Mouse (Mus musculus): Measurements from ENCODE around the gene Lcp1. TPM values are rescaled to one million over a fixed set of nuclear protein-coding genes. Genes with fewer than 3 reads are reported as not detected.

The Lcp1 gene
- polyA plus RNA-seq, 1 experiment from 2014 or later, result 40.9 TPM

DNA sequence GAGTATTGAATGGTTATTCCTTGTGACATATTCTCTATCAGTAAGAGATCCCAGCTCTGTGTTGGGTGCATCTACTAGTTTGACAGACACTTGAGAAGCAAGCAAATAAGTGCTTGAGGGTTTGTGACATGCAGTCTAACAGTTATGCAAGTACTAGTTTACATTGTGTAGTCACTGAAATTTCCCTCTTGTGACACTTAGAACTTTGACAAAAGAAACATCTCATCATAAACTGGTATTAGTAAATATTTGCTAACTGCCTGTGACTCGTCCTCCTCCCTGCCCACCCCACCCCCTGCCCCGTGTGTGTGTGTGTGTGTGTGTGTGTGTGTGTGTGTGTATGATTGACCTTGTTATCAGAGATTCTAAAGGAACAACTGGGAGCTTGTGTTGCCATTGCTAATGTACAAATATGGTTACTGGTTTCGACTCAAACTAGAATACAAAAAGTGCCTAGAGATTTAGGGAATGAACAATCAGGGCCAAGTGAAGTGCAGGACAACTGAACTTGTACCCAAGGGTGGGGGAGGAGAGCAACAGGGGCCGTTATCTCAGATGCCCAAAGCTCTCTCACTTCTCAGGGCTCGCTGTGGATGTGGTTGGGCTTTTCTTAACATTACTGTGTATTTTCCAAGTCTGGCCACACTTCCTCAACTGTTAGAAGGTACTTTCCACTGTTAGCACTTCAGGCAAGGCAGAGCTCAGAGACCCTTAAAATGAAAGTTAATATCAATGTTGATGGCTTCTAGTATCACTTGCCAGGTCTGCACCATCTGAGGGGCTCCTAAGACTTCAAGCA, 55.1 kb downstream of the Lcp1 start:
- WGBS (ENCODE audit: insufficient replicate concordance), result 6% methylated on average over 5 of the region's 5 CpGs
- Histone ChIP-seq H3K4me3 (replicated peaks) (no peak overlapping the region), H3K36me3 (replicated peaks) (no peaks in the 10 kb centered on the region), H3K27ac (replicated peaks) (peak overlapping the region; percentile 49), H3K27me3 (no peaks in the 10 kb centered on the region; the same call in 1 of the 2 replicates), H3K9ac (no peak overlapping the region), H3K4me1 (replicated peaks) (peaks cover 58% of the 10 kb centered on the region), H3K4me2 (peak overlapping the region; percentile 42), H3K9me3 (replicated peaks) (no peaks in the 10 kb centered on the region)
- ATAC-seq (ENCODE audit: insufficient read depth), result peak; percentile 53

DNA sequence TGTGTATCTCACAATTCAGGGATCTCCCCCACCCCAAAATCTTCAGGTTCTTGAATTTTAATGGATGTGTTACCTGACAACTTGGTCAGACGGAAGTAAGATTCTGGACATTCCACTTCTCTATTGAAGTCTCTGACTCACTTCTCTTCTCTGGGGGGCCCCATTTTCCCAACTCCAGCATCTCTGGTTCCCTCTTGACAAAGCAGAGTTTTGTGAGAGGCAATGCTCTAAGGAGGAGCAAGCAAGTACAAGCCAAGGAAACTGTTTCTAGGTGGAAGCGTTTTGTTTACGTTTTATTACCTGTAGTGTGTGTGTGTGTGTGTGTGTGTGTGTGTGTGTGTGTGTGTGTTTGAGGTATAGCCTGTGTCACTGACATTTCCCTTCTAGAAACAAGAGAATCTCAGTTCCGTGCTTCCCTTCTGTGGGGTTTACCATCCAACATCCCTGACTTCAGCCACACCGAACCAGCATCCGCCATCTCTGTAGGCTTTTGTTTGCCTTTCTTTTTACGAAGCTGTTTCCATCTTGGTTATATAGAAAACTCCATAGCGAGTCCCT, 56.0 kb downstream of the Lcp1 start:
- H3K36me3 ChIP-seq (replicated peaks), result no peaks in the 10 kb centered on the region
- no peaks in the 10 kb centered on the region for H3K9me3 ChIP-seq (replicated peaks)
- H3K4me2 ChIP-seq, result no peak overlapping the region; the same call in 1 of the 2 replicates
- H3K27me3 ChIP-seq, result no peaks in the 10 kb centered on the region; the same call in 1 of the 2 replicates
- peak overlapping the region; percentile 49; the same call in 1 of the 2 replicates for H3K27ac ChIP-seq (replicated peaks)
- 81% methylated on average over 8 of the region's 8 CpGs for WGBS (ENCODE audit: insufficient replicate concordance)
- no peak for ATAC-seq (ENCODE audit: insufficient read depth)
- H3K4me1 ChIP-seq (replicated peaks), result peaks cover 50% of the 10 kb centered on the region
- H3K4me3 ChIP-seq (replicated peaks), result no peak overlapping the region
- H3K9ac ChIP-seq, result no peak overlapping the region

DNA sequence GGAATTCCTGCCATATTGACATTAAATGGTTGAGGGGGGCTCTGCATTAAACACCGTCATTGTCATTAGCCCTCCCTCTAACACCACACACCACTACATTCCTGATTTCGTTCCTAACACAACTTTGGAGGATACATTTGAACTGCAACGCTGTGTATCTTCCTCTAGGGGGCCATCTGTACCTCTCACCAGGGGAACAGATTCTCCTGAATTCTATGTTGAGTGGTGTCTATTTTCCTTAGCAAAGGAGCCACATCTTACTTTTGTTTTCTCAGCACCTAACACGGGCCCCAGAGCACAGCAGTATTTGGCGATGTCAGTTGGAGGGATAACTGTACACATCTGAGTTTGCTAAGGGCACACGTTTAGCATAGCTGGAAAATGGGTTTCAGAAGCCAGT, 57.6 kb downstream of the Lcp1 start:
- WGBS (ENCODE audit: insufficient replicate concordance), result 52% methylated on average over 6 of the region's 6 CpGs
- Histone ChIP-seq H3K27me3 (no peaks in the 10 kb centered on the region; the same call in 1 of the 2 replicates), H3K27ac (replicated peaks) (no peak overlapping the region), H3K9me3 (replicated peaks) (no peaks in the 10 kb centered on the region), H3K9ac (no peak overlapping the region), H3K4me3 (replicated peaks) (no peak overlapping the region), H3K4me1 (replicated peaks) (peaks cover 39% of the 10 kb centered on the region), H3K36me3 (replicated peaks) (no peaks in the 10 kb centered on the region), H3K4me2 (no peak overlapping the region)
- ATAC-seq (ENCODE audit: insufficient read depth), result no peak

DNA sequence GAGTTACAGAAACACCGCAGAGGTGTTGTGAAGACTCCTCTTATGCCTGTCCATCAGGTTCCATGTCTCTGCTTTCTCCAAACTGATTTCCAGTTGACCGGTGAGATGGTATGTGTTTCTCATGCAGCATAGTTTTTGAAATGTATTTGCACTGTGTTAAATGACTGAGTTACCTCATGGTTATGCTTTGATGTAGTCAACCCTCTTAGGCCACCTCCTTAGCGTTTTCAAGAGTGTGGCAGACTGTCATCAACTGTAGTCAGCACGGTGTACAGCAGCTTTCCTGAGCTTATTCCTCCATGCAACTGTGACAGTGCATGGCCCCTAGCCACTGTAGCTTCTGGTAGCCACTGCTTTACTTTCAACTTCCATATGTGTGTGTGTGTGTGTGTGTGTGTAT, 58.1 kb downstream of the Lcp1 start:
- 81% methylated on average over 4 of the region's 4 CpGs for WGBS (ENCODE audit: insufficient replicate concordance)
- Histone ChIP-seq H3K4me1 (replicated peaks) (peaks cover 34% of the 10 kb centered on the region), H3K27me3 (no peaks in the 10 kb centered on the region; the same call in 1 of the 2 replicates), H3K27ac (replicated peaks) (no peak overlapping the region), H3K4me2 (no peak overlapping the region), H3K9ac (no peak overlapping the region), H3K36me3 (replicated peaks) (no peaks in the 10 kb centered on the region), H3K4me3 (replicated peaks) (no peak overlapping the region), H3K9me3 (replicated peaks) (no peaks in the 10 kb centered on the region)
- ATAC-seq (ENCODE audit: insufficient read depth), result no peak

DNA sequence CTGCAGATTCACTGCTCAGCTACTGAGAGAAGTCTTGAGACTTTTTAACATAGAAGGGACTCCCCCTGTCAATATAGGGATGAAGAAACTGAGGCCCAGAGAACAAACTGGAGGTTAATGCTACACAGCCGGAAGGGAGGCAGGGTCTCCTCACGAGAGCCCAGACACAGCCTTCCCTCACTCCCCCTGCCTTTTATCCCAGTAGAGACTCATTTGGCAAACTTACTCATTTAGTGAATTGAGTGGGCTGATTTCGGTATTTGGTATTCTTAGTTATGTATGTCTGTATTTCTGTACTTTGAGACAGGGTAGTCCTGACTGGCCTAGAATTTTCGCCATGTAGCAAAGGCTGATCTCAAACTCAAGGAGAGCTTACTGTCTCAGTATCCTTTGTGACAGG, 59.8 kb downstream of the Lcp1 start:
- H3K9ac ChIP-seq, result no peak overlapping the region
- peaks cover 25% of the 10 kb centered on the region for H3K4me1 ChIP-seq (replicated peaks)
- no peak overlapping the region for H3K27ac ChIP-seq (replicated peaks)
- WGBS (ENCODE audit: insufficient replicate concordance), result 68% methylated on average over 4 of the region's 4 CpGs
- H3K4me2 ChIP-seq, result no peak overlapping the region
- no peaks in the 10 kb centered on the region; the same call in 1 of the 2 replicates for H3K27me3 ChIP-seq
- ATAC-seq (ENCODE audit: insufficient read depth), result no peak
- H3K36me3 ChIP-seq (replicated peaks), result no peaks in the 10 kb centered on the region
- no peaks in the 10 kb centered on the region for H3K9me3 ChIP-seq (replicated peaks)
- H3K4me3 ChIP-seq (replicated peaks), result no peak overlapping the region

DNA sequence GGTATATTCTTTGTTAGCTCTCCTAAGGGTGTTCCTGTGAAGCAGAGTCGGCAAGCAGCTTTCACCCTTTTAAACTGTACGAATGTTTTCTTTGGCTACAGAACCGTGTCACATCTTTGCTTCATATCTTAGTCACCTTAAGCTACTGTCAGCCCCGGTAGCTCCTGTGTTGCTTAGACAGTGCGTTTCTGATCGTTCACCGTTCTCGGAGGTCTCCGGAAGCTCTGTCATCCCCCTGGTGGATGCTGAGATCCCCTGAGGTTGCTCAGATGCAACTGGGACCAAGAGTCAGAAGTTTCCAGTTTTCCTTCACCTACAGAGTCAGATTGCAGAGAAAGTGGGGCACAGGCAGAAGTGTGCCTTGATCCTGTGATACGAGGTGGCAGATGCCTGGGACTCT, 61.5 kb downstream of the Lcp1 start:
- Histone ChIP-seq H3K9me3 (replicated peaks) (no peaks in the 10 kb centered on the region), H3K27ac (replicated peaks) (no peak overlapping the region), H3K36me3 (replicated peaks) (no peaks in the 10 kb centered on the region), H3K4me1 (replicated peaks) (peaks cover 16% of the 10 kb centered on the region), H3K4me2 (no peak overlapping the region), H3K27me3 (no peaks in the 10 kb centered on the region; the same call in 1 of the 2 replicates), H3K9ac (no peak overlapping the region), H3K4me3 (replicated peaks) (no peak overlapping the region)
- 74% methylated on average over 10 of the region's 10 CpGs for WGBS (ENCODE audit: insufficient replicate concordance)
- ATAC-seq (ENCODE audit: insufficient read depth), result no peak

DNA sequence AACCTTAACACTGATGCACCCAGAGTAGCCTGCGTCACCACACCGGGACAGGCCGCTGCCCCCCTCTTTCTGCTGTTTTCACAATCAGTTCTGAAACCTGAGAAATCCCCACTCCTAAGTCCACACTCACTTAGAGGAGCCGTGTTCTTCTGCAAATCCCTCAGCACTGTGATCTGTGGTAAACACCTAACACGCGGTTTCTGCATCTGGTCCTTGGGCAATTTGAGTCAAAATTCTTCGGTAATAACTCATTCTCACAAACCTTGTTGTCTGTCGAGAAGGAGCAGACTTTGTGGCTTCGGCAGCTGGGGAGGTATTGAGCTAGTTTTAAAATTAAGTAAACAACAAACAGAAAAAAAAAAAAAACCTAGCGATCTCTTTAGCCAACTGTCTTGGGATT, 62.0 kb downstream of the Lcp1 start:
- Histone ChIP-seq H3K9me3 (replicated peaks) (no peaks in the 10 kb centered on the region), H3K4me3 (replicated peaks) (no peak overlapping the region), H3K4me1 (replicated peaks) (peaks cover 18% of the 10 kb centered on the region), H3K27ac (replicated peaks) (no peak overlapping the region), H3K9ac (no peak overlapping the region), H3K27me3 (no peaks in the 10 kb centered on the region; the same call in 1 of the 2 replicates), H3K4me2 (no peak overlapping the region), H3K36me3 (replicated peaks) (no peaks in the 10 kb centered on the region)
- 65% methylated on average over 10 of the region's 10 CpGs for WGBS (ENCODE audit: insufficient replicate concordance)
- ATAC-seq (ENCODE audit: insufficient read depth), result no peak

DNA sequence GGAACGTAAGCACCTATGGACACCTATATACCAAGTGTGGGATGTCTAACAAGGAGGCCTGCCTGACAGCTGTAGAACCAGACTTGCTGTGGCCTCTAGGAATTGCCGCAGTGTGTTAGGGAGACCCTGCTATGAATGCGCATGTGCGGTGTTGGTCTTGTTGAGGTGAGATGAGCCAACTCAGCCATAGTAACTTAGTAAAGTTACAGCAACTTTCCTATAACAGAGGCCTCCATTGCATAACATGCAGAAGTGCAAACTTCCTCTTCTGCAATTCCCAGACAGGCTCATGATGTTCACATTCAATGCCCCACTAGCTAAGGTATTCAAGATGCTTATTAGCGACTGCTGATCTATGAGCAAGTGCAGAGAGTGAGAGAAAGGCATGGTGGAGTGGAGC, 64.6 kb downstream of the Lcp1 start:
- 0 out of 2 replicates have a peak overlapping the region, but pooled peaks have one; percentile 5 for H3K27ac ChIP-seq (replicated peaks)
- WGBS (ENCODE audit: insufficient replicate concordance), result 65% methylated on average over 5 of the region's 5 CpGs

DNA sequence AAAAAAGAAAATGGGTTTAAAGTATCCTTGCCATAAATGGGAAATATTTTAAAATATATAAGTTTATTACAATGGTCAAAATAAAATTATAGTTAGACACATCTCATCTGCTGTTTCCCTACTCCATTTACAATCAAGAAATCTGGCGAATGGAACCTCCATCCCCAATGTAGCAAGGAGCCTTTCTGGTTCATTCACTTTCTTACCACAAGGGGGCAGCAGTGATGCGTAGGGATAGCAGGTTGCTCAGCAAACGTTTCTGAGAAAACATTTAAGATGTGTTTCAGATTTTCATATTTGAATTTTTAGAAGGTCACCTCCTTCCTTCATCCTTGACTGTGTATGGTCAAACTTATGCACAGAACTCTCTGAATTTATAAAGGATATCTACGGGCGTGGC, 66.1 kb downstream of the Lcp1 start:
- Histone ChIP-seq H3K27ac (replicated peaks) (no peak overlapping the region), H3K27me3 (no peaks in the 10 kb centered on the region), H3K4me3 (replicated peaks) (no peak overlapping the region), H3K4me1 (replicated peaks) (peaks cover 16% of the 10 kb centered on the region), H3K4me2 (no peak overlapping the region), H3K9me3 (replicated peaks) (no peaks in the 10 kb centered on the region), H3K9ac (no peak overlapping the region), H3K36me3 (replicated peaks) (peaks cover 6% of the 10 kb centered on the region)
- 30% methylated on average over 5 of the region's 5 CpGs for WGBS (ENCODE audit: insufficient replicate concordance)
- no peak for ATAC-seq (ENCODE audit: insufficient read depth)

More for the DNA sequence above, 64.6 kb downstream of the Lcp1 start:
- Histone ChIP-seq H3K36me3 (replicated peaks) (no peaks in the 10 kb centered on the region; the same call in 1 of the 2 replicates), H3K4me2 (peak overlapping the region; percentile 23; the same call in 1 of the 2 replicates), H3K27me3 (no peaks in the 10 kb centered on the region; the same call in 1 of the 2 replicates), H3K4me3 (replicated peaks) (no peak overlapping the region), H3K9me3 (replicated peaks) (no peaks in the 10 kb centered on the region), H3K4me1 (replicated peaks) (peaks cover 18% of the 10 kb centered on the region), H3K9ac (no peak overlapping the region)
- no peak for ATAC-seq (ENCODE audit: insufficient read depth)

DNA sequence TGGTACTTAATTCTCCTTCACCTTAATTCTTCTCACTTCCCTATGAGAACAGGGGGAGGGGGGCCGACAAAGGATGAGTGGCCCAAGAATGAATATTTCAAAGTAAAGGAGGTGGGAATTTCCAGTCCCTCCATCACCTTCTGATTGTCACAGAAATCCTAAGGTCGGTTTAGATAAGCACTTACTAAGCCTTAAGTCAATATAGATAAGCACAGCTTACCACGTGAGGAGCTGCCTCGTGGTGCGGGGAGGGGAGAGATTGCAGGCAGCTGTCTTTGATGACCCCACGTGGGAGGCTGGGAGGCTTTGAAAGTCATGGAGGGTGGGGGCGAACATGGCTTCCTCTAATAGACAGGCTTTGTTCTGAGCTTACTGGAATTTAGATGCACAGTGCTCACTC, 66.8 kb downstream of the Lcp1 start:
- Histone ChIP-seq H3K9ac (no peak overlapping the region), H3K27ac (replicated peaks) (no peak overlapping the region), H3K9me3 (replicated peaks) (no peaks in the 10 kb centered on the region), H3K4me3 (replicated peaks) (no peak overlapping the region), H3K4me1 (replicated peaks) (peaks cover 16% of the 10 kb centered on the region), H3K36me3 (replicated peaks) (peaks cover 6% of the 10 kb centered on the region), H3K4me2 (no peak overlapping the region), H3K27me3 (no peaks in the 10 kb centered on the region)
- peak; percentile 61 for ATAC-seq (ENCODE audit: insufficient read depth)
- WGBS (ENCODE audit: insufficient replicate concordance), result 13% methylated on average over 7 of the region's 7 CpGs

DNA sequence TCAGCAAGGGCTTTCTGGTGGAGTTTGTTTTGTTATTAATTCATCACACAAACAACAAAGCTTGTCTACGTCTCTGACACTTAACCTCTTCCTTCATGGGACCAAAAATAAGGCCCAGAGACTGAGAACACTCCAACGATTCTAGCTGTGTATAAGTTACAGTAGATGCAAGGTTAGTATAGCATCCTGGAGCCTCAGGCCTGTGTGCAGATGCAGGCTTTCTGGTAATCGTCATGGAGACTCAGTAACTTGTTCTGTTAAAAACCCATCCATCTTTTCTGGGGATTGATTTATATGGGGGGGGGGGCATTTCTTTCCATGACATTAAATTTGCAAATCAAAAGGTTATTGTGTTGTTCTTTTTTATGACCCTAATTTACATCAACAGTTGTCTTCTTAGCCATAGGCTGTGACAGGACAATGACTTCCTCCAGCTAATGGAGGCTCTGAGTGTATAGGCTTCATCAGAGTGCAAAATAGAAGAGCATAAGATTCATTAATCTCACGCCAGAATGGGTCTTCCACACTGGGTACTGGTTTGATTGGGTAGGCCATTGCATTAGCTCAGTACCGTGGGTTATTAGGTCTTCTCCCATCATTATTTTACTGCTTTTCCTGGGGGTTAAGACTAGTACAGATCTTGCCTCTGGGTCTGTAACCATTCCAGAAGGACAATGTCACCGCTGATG, 74.6 kb downstream of the Lcp1 start:
- H3K36me3 ChIP-seq (replicated peaks), result peaks cover 6% of the 10 kb centered on the region
- no peak overlapping the region for H3K4me2 ChIP-seq
- 68% methylated on average over 6 of the region's 6 CpGs for WGBS (ENCODE audit: insufficient replicate concordance)
- H3K4me1 ChIP-seq (replicated peaks), result no peaks in the 10 kb centered on the region
- H3K9me3 ChIP-seq (replicated peaks), result no peaks in the 10 kb centered on the region
- H3K27me3 ChIP-seq, result no peaks in the 10 kb centered on the region
- no peak overlapping the region for H3K9ac ChIP-seq
- no peak overlapping the region for H3K4me3 ChIP-seq (replicated peaks)
- ATAC-seq (ENCODE audit: insufficient read depth), result no peak
- H3K27ac ChIP-seq (replicated peaks), result no peak overlapping the region

All from liver, embryonic 15.5 days (tissue).